21 mouse cellular contexts compared by ENCODE assay signal in the genomic region with DNA sequence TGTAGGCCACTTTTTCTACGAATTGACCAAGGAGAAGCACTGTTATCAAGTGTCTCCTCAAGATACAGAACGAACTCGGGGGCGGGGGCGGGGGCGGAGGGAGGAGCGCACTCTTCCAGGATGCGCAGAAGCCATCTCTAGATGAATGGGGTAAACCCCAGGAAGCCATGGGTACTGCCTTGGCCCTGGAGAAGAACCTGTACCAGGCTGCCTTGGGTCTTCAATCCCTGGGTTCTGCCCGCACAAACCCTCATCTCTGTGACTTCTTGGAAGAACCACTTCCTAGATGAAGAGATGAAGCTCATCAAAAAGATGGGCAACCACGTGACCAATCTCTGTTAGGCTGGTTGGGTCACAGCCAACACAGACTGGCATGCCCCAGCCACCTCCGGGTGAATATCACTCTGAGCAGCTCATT. TPM values are rescaled to one million over a fixed set of nuclear protein-coding genes. Genes with fewer than 3 reads are reported as not detected.
DNase-seq lines count a peak whose midpoint lies in the region; ATAC-seq and TF ChIP-seq lines count a peak whose summit lies in the region.
"Had no signal": no experiment of that assay in that cellular context is flagged by ENCODE, and none has a peak within 500 bp of the region (broad histone marks: within the 10 kb centered on the region; RNA-seq: fewer than 3 reads in every experiment).

No protein-coding gene starts in this region.

- H3K36me3 ChIP-seq in thymus, adult 2 months (ENCODE audit: control insufficient read depth, insufficient read depth, low read length), result no peaks in the 10 kb centered on the region
- no peaks in the 10 kb centered on the region for H3K36me3 ChIP-seq in liver, embryonic 13.5 days
- H3K36me3 ChIP-seq: embryonic facial prominence, embryonic 15.5 days; forebrain, embryonic 10.5 days; hindbrain, embryonic 10.5 days; kidney, embryonic 15.5 days; limb, embryonic 12.5 days had no signal

- H3K27me3 ChIP-seq in thymus, adult 2 months (ENCODE audit: control insufficient read depth, insufficient read depth, low read length), result no peaks in the 10 kb centered on the region
- peaks cover 11% of the 10 kb centered on the region for H3K27me3 ChIP-seq in liver, embryonic 13.5 days
- H3K27me3 ChIP-seq: embryonic facial prominence, embryonic 15.5 days had no signal

- no peaks in the 10 kb centered on the region for H3K9me3 ChIP-seq in liver, embryonic 13.5 days (replicated peaks)
- H3K9me3 ChIP-seq: embryonic facial prominence, embryonic 15.5 days; forebrain, embryonic 10.5 days; hindbrain, embryonic 10.5 days; kidney, embryonic 15.5 days; limb, embryonic 12.5 days had no signal

- no peak for TF ChIP-seq CTCF in thymus, adult 2 months (IDR thresholded peaks at IDR 0.05; ENCODE audit: borderline replicate concordance, control insufficient read depth, extremely low read depth, insufficient read depth, low read length, poor library complexity)
- TF ChIP-seq CTCF in layer of hippocampus, adult 2 months (conservative IDR thresholded peaks at IDR 0.05), result no peak

- H3K4me3 ChIP-seq in thymus, adult 2 months (ENCODE audit: control insufficient read depth, insufficient read depth, low read length), result no peak overlapping the region
- H3K4me3 ChIP-seq in liver, embryonic 13.5 days (replicated peaks), result peak overlapping the region; percentile 23; the same call in 1 of the 2 replicates
- no peak overlapping the region for H3K4me3 ChIP-seq in layer of hippocampus, adult 2 months
- H3K4me3 ChIP-seq: embryonic facial prominence, embryonic 15.5 days; forebrain, embryonic 10.5 days; hindbrain, embryonic 10.5 days; kidney, embryonic 15.5 days; limb, embryonic 12.5 days had no signal

- TF ChIP-seq POLR2A in thymus, adult 2 months (IDR thresholded peaks at IDR 0.05; ENCODE audit: control insufficient read depth, extremely low read depth, insufficient read depth, low read length, poor library complexity), result no peak

- H3K4me2 ChIP-seq in liver, embryonic 13.5 days, result peak overlapping the region; percentile 55
- H3K4me2 ChIP-seq: embryonic facial prominence, embryonic 15.5 days; kidney, embryonic 15.5 days; limb, embryonic 12.5 days; midbrain, embryonic 11.5 days had no signal

- peak; percentile 80 for ATAC-seq in liver, embryonic 13.5 days (ENCODE audit: low read depth)
- ATAC-seq: forebrain, embryonic 16.5 days; hindbrain, embryonic 16.5 days had no signal

- WGBS in thymus, adult 2 months, result 14% methylated on average over 11 of the region's 11 CpGs
- WGBS in liver, embryonic 13.5 days (ENCODE audit: insufficient replicate concordance), result 47% methylated on average over 11 of the region's 11 CpGs

- peak; percentile 6 for DNase-seq in thymus, adult 2 months
- no peak for DNase-seq in thymus, postnatal 14 days
- peak; percentile 70 for DNase-seq in MEL-GATA-1-ER (ENCODE audit: extremely low read depth, low read depth)
- no peak for DNase-seq in liver, embryonic 13.5 days
- no peak for DNase-seq in layer of hippocampus, adult 2 months (ENCODE audit: low spot score in 2 of 2)
- DNase-seq in lung, postnatal 14 days, result no peak
- DNase-seq in spleen, postnatal 4 days (ENCODE audit: low spot score in 2 of 2), result no peak
- DNase-seq: adrenal gland, postnatal 10 days; cerebellum, adult 9-10 months; kidney, adult 11 months; kidney, postnatal 36 days; lung, adult 18-20 months; lung, postnatal 10 days had no signal

- 0 out of 2 replicates have a peak overlapping the region, but pooled peaks have one; percentile 37 for H3K9ac ChIP-seq in liver, embryonic 13.5 days
- H3K9ac ChIP-seq: embryonic facial prominence, embryonic 15.5 days; kidney, embryonic 15.5 days; limb, embryonic 12.5 days had no signal

- H3K27ac ChIP-seq in thymus, adult 2 months (ENCODE audit: control insufficient read depth, insufficient read depth, low read length), result peak overlapping the region; percentile 53; the same call in 1 of the 2 replicates
- H3K27ac ChIP-seq in liver, embryonic 13.5 days, result peak overlapping the region; percentile 54
- H3K27ac ChIP-seq in layer of hippocampus, adult 2 months, result no peak overlapping the region
- H3K27ac ChIP-seq: embryonic facial prominence, embryonic 15.5 days; forebrain, embryonic 10.5 days; hindbrain, embryonic 10.5 days; kidney, embryonic 15.5 days; limb, embryonic 12.5 days had no signal

- peaks cover 30% of the 10 kb centered on the region for H3K4me1 ChIP-seq in thymus, adult 2 months (replicated peaks; ENCODE audit: control insufficient read depth, insufficient read depth, low read length)
- H3K4me1 ChIP-seq in liver, embryonic 13.5 days (replicated peaks), result peaks cover 33% of the 10 kb centered on the region
- H3K4me1 ChIP-seq: embryonic facial prominence, embryonic 15.5 days; forebrain, embryonic 10.5 days; hindbrain, embryonic 10.5 days; kidney, embryonic 15.5 days; limb, embryonic 12.5 days had no signal

RNA-seq across cellular contexts. Expression of a gene that starts 10.1 kb away (rescaled TPM):
- 0.43 and 0.69 TPM in 2 replicates for polyA plus RNA-seq in thymus, adult 2 months (2012; rRNA removed)
- polyA plus RNA-seq in liver, embryonic 13.5 days (2015; fragmentation: Nextera tagmentation; extraction: Ambion mirVana), result 1.0 and 1.1 TPM in 2 replicates
- 1 to 10 TPM; 2.8 to 3.1 TPM for total RNA-seq in layer of hippocampus, adult 2 months (2021)

RNA-seq across cellular contexts. Expression of a gene that starts 47.7 kb away (rescaled TPM):
- 47.8 and 49.1 TPM in 2 replicates for polyA plus RNA-seq in thymus, adult 2 months (2012; rRNA removed)
- 3.4 and 3.5 TPM in 2 replicates for polyA plus RNA-seq in liver, embryonic 13.5 days (2015; fragmentation: Nextera tagmentation; extraction: Ambion mirVana)
- total RNA-seq in layer of hippocampus, adult 2 months (2021), result 10 to 100 TPM; 95.0 to 98.4 TPM

RNA-seq across cellular contexts. Expression of a gene that starts 56.7 kb away (rescaled TPM):
- 2.8 and 2.9 TPM in 2 replicates for polyA plus RNA-seq in thymus, adult 2 months (2012; rRNA removed)
- 0.16 and 0.20 TPM in 2 replicates for polyA plus RNA-seq in liver, embryonic 13.5 days (2015; fragmentation: Nextera tagmentation; extraction: Ambion mirVana)
- total RNA-seq in layer of hippocampus, adult 2 months (2021), result 10 to 100 TPM; 29.6 to 30.9 TPM

Comparison
In these comparisons a context has a peak if more than half of its experiments do, and no peak if none do; other contexts are left out.
1. DNase-seq: peak in thymus, adult 2 months (single experiment) and MEL-GATA-1-ER (single experiment); none in thymus, postnatal 14 days (single experiment), liver, embryonic 13.5 days (single experiment), layer of hippocampus, adult 2 months (0 of 2), lung, postnatal 14 days (single experiment) and spleen, postnatal 4 days (0 of 2).
2. RNA of a gene that starts 47.7 kb away (polyA plus RNA-seq): 47.8 to 49.1 TPM in thymus, adult 2 months; 3.4 to 3.5 TPM in liver, embryonic 13.5 days; every median in the first group is over 10 times any median in the second.